In the genomic region with DNA sequence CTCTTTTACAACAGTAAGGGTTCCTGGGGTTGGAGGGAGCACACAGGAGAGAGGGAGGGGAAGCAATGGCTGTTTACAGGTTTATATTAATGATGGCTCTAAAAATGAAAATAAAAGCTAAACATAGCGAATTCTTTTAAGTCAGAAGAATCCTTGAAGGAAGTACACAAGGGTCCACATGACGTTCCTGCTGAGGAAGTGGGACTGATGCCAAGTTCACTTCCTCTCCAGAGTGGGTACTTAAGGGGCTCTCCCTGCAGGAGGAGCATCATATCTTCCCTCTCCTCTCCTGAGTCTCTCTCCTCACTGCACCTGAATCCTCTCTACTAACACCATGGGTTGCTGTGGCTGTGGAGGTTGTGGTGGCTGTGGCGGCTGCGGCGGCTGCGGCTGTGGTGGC, we compare ENCODE assay signal across 29 mouse cellular contexts. TPM values are rescaled to one million over a fixed set of nuclear protein-coding genes. Genes with fewer than 3 reads are reported as not detected.
DNase-seq lines count a peak whose midpoint lies in the region; ATAC-seq and TF ChIP-seq lines count a peak whose summit lies in the region.
"Had no signal": no experiment of that assay in that cellular context is flagged by ENCODE, and none has a peak within 500 bp of the region (broad histone marks: within the 10 kb centered on the region; RNA-seq: fewer than 3 reads in every experiment).

A gene (plus strand): TSS at position 268 of the 400 bp plus-strand sequence.

- no peaks in the 10 kb centered on the region for H3K79me2 ChIP-seq in liver, adult 2 months (ENCODE audit: control insufficient read depth, insufficient read depth, low read length)

- H3K9me3 ChIP-seq in liver, embryonic 11.5 days (ENCODE audit: control insufficient read depth, low read length) = no peaks in the 10 kb centered on the region
- H3K9me3 ChIP-seq: forebrain, embryonic 13.5 days; hindbrain, embryonic 13.5 days; limb, embryonic 13.5 days had no signal

- WGBS in liver, adult 2 months = 86% methylated on average over 6 of the region's 6 CpGs
- 84% methylated on average over 6 of the region's 6 CpGs for WGBS in liver, embryonic 11.5 days

- H3K4me2 ChIP-seq in liver, embryonic 11.5 days = no peak within 1 kb of the TSS
- H3K4me2 ChIP-seq: forebrain, embryonic 13.5 days; heart, embryonic 11.5 days; hindbrain, embryonic 13.5 days; limb, embryonic 13.5 days had no signal

- H3K27ac ChIP-seq in liver, adult 2 months (replicated peaks; ENCODE audit: insufficient read depth, low read depth, low read length) = no peak within 1 kb of the TSS
- H3K27ac ChIP-seq in liver, embryonic 11.5 days (ENCODE audit: low read depth, low read length) = no peak within 1 kb of the TSS
- H3K27ac ChIP-seq: forebrain, embryonic 13.5 days; hindbrain, embryonic 13.5 days; limb, embryonic 13.5 days had no signal

- TF ChIP-seq CTCF in liver, adult 2 months (IDR thresholded peaks at IDR 0.05; ENCODE audit: low read depth, low read length) = no peak
- no peak for TF ChIP-seq CTCF in brain, embryonic 14.5 days (IDR thresholded peaks at IDR 0.05; ENCODE audit: borderline replicate concordance, extremely low read depth, insufficient read depth, insufficient read length)

- H3K4me3 ChIP-seq in liver, adult 2 months (ENCODE audit: insufficient read depth, low read depth, low read length) = no peak within 1 kb of the TSS
- H3K4me3 ChIP-seq in liver, embryonic 11.5 days (ENCODE audit: low read depth, low read length) = no peak within 1 kb of the TSS
- H3K4me3 ChIP-seq: erythroblast, embryonic 14.5 days; forebrain, embryonic 13.5 days; hindbrain, embryonic 13.5 days; limb, embryonic 13.5 days; megakaryocyte, embryonic 14.5 days had no signal

- DNase-seq in adrenal gland, postnatal 14 days = peak; percentile 20
- no peak for DNase-seq in adrenal gland, adult 8-10 months
- peak; percentile 11 for DNase-seq in liver, adult 2 months (ENCODE audit: extremely low read depth, low read depth, low spot score)
- DNase-seq in liver, embryonic 11.5 days (ENCODE audit: low spot score) = no peak
- DNase-seq in brain, embryonic 14.5 days (ENCODE audit: low read depth) = peak; percentile 7
- DNase-seq in lung, postnatal 4 days = peak; percentile 28 to 36
- DNase-seq in cerebellum, postnatal 14 days = no peak
- DNase-seq in left cerebral cortex, adult 18-20 months (ENCODE audit: low spot score in 2 of 2) = no peak
- DNase-seq: adrenal gland, postnatal 10 days; cerebellum, adult 11-12 months; gastrocnemius, postnatal 14 days; kidney, adult 2 months; midbrain, embryonic 14.5 days; thymus, postnatal 25 days had no signal

- TF ChIP-seq POLR2A in liver, adult 2 months (IDR thresholded peaks at IDR 0.05; ENCODE audit: extremely low read depth, insufficient read depth, low read length) = no peak
- no peak for TF ChIP-seq POLR2A in brain, embryonic 14.5 days (IDR thresholded peaks at IDR 0.05; ENCODE audit: borderline replicate concordance, extremely low read depth, insufficient read depth, insufficient read length, poor library complexity, severe bottlenecking)

- no peaks in the 10 kb centered on the region for H3K36me3 ChIP-seq in liver, adult 2 months (ENCODE audit: control insufficient read depth, insufficient read depth, low read length)
- H3K36me3 ChIP-seq in liver, embryonic 11.5 days (ENCODE audit: control insufficient read depth, insufficient read depth, low read length) = no peaks in the 10 kb centered on the region
- H3K36me3 ChIP-seq: hindbrain, embryonic 13.5 days; limb, embryonic 13.5 days had no signal

- H3K27me3 ChIP-seq in liver, adult 2 months (ENCODE audit: control insufficient read depth, insufficient read depth, low read length) = no peaks in the 10 kb centered on the region
- no peaks in the 10 kb centered on the region; the same call in 1 of the 2 replicates for H3K27me3 ChIP-seq in liver, embryonic 11.5 days (replicated peaks; ENCODE audit: control insufficient read depth, insufficient read depth, low read length)
- H3K27me3 ChIP-seq: forebrain, embryonic 13.5 days; hindbrain, embryonic 13.5 days; limb, embryonic 13.5 days; megakaryocyte, embryonic 14.5 days had no signal

- no peaks in the 10 kb centered on the region for H3K4me1 ChIP-seq in liver, adult 2 months (ENCODE audit: control insufficient read depth, insufficient read depth, low read length)
- H3K4me1 ChIP-seq in liver, embryonic 11.5 days (replicated peaks; ENCODE audit: control insufficient read depth, insufficient read depth, low read length) = no peaks in the 10 kb centered on the region
- H3K4me1 ChIP-seq: forebrain, embryonic 13.5 days; hindbrain, embryonic 13.5 days; limb, embryonic 13.5 days; megakaryocyte, embryonic 14.5 days had no signal

- no peak within 1 kb of the TSS for H3K9ac ChIP-seq in liver, adult 2 months (ENCODE audit: low read depth, low read length)
- H3K9ac ChIP-seq in liver, embryonic 11.5 days (ENCODE audit: low read depth, low read length) = no peak within 1 kb of the TSS
- H3K9ac ChIP-seq: forebrain, embryonic 13.5 days; hindbrain, embryonic 13.5 days; limb, embryonic 13.5 days had no signal

- ATAC-seq in liver, embryonic 11.5 days (replicated peaks; ENCODE audit: low FRiP score) = no peak
- ATAC-seq: forebrain, embryonic 13.5 days; inflammation-experienced regulatory T-cells, adult 6 months had no signal

RNA-seq across cellular contexts. Expression of the gene that starts here (rescaled TPM):
- total RNA-seq in adrenal gland, postnatal 14 days (2021) = not detected in 2 replicates
- total RNA-seq in adrenal gland, adult 8-10 months (2022) = not detected
- not detected in 2 replicates for total RNA-seq in liver, adult 2 months (2014; rRNA removed)
- polyA plus RNA-seq in liver, adult 2 months (2012; rRNA removed) = not detected in 2 replicates
- not detected in 2 replicates for polyA plus RNA-seq in liver, embryonic 11.5 days (2014; fragmentation: Nextera tagmentation; extraction: Ambion mirVana)
- 0.24 TPM in 1 of 2 replicates, not detected in the other for polyA plus RNA-seq in brain, embryonic 14.5 days (2012; rRNA removed)
- not detected for total RNA-seq in left cerebral cortex, adult 18-20 months (2021)
- total RNA-seq: adrenal gland, postnatal 10 days; common myeloid progenitor, adult 5-6 weeks; gastrocnemius, postnatal 14 days; heart, postnatal 14 days; layer of hippocampus, postnatal 25 days; left cerebral cortex, postnatal 14 days had no signal
- polyA plus RNA-seq: embryonic facial prominence, embryonic 11.5 days; erythroblast, embryonic 14.5 days; forebrain, embryonic 13.5 days; heart, embryonic 11.5 days; hindbrain, embryonic 13.5 days; inflammation-experienced regulatory T-cells, adult 6 months; kidney, adult 2 months; limb, embryonic 13.5 days; liver, embryonic 16.5 days; midbrain, embryonic 14.5 days; neural tube, embryonic 14.5 days; testis, adult 2 months had no signal

Comparison
In these comparisons a context has a peak if more than half of its experiments do, and no peak if none do; other contexts are left out.
1. Peak in DNase-seq in adrenal gland, postnatal 14 days; RNA of the gene not detected or under 1 TPM.
2. Peak in DNase-seq in liver, adult 2 months; RNA of the gene not detected or under 1 TPM.
3. Peak in DNase-seq in brain, embryonic 14.5 days; RNA of the gene not detected or under 1 TPM.
4. DNase-seq: peak in lung, postnatal 4 days (2 of 2); none in adrenal gland, adult 8-10 months (single experiment), liver, embryonic 11.5 days (single experiment), cerebellum, postnatal 14 days (0 of 2) and left cerebral cortex, adult 18-20 months (0 of 2).